Mouse (Mus musculus) heart, postnatal 0 days (tissue): ENCODE results near the gene Nab1.

Source experiments
- CTCF ChIP-seq: IDR thresholded peaks from 2 replicates; pipeline ENCODE4 v1.5.1; 2016; ENCODE audit warnings: antibody characterized with exemption, control low read depth, low read depth
- EP300 ChIP-seq: IDR thresholded peaks from 2 replicates; pipeline ENCODE4 v1.6.1; 2016; ENCODE audit warnings: antibody characterized with exemption, low read depth

GRCm38 (mm10) chr1:52463305-52463704 is 37.2 kb downstream of the Nab1 start:
- TF ChIP-seq EP300, result no peak
- TF ChIP-seq CTCF, result no peak
